Mouse (Mus musculus) hindbrain, embryonic 15.5 days (tissue): ENCODE data around the gene Fgfr2. TPM values are rescaled to one million over a fixed set of nuclear protein-coding genes. Genes with fewer than 3 reads are reported as not detected.

ENCODE experiments used
- ATAC-seq: fragments of 200-750 bp; cut with Nextera tagmentation; 2 replicates; pipeline ENCODE4 v1.8.0; 2017; ENCODE audit warnings: low read depth, moderate number of reproducible peaks, moderate TSS enrichment; ENCODE audit not compliant: low FRiP score
- H3K27ac ChIP-seq: fragments of 300-500 bp; sonication (generic); replicated peaks from 2 replicates; pipeline ENCODE4 v1.5.1; 2015; ENCODE audit warnings: mild to moderate bottlenecking, inconsistent platforms
- H3K27me3 ChIP-seq: fragments of 300-500 bp; sonication (generic); 2 replicates; pipeline ENCODE4 v1.6.1; 2015; ENCODE audit warnings: control low read depth, inconsistent platforms
- H3K36me3 ChIP-seq: fragments of 300-500 bp; sonication (generic); 2 replicates; pipeline ENCODE4 v1.6.1; 2015; ENCODE audit warnings: control low read depth, inconsistent platforms
- H3K4me1 ChIP-seq: fragments of 300-500 bp; sonication (generic); replicated peaks from 2 replicates; pipeline ENCODE4 v1.6.1; 2015; ENCODE audit warnings: control low read depth, inconsistent platforms
- H3K4me2 ChIP-seq: fragments of 300-500 bp; sonication (generic); 2 replicates; pipeline ENCODE4 v1.6.1; 2015; ENCODE audit warnings: moderate library complexity, mild to moderate bottlenecking, inconsistent platforms
- H3K4me3 ChIP-seq: fragments of 300-500 bp; sonication (generic); 2 replicates; pipeline ENCODE4 v1.5.1; 2015; ENCODE audit warnings: mild to moderate bottlenecking, inconsistent platforms
- H3K9ac ChIP-seq: fragments of 300-500 bp; sonication (generic); 2 replicates; pipeline ENCODE4 v1.6.1; 2015; ENCODE audit warnings: inconsistent platforms
- H3K9me3 ChIP-seq: fragments of 300-500 bp; sonication (generic); 2 replicates; pipeline ENCODE4 v1.6.1; 2016; ENCODE audit warnings: control low read depth, inconsistent platforms
- WGBS: fragments of 180-500 bp; shearing (Covaris S2); methylation state at CpG from one replicate; pipeline ENCODE4 v1.1.7; 2015; 5-methylcytosine and 5-hydroxymethylcytosine counted together
- polyA plus RNA-seq: library from polyadenylated mRNA; unstranded; fragments of >200 nt; fragmentation: Nextera tagmentation; extraction: Ambion mirVana; gene quantifications from 2 replicates; pipeline ENCODE4 v1.2.1, GENCODE M21; 2015

The Fgfr2 gene
- polyA plus RNA-seq, 1 experiment from 2014 or later = 28.5 TPM

GRCm38 (mm10) chr7:132600926-132601325 lies 522.2 kb downstream of the Fgfr2 start:
- no peak for ATAC-seq
- peaks cover 73% of the 10 kb centered on the region for H3K27me3 ChIP-seq
- H3K27ac ChIP-seq = no peak overlapping the region
- no peaks in the 10 kb centered on the region for H3K9me3 ChIP-seq
- H3K4me3 ChIP-seq = no peak overlapping the region
- H3K4me1 ChIP-seq = peaks cover 34% of the 10 kb centered on the region
- 12% methylated on average over 8 of the region's 8 CpGs for WGBS
- no peaks in the 10 kb centered on the region for H3K36me3 ChIP-seq
- H3K4me2 ChIP-seq = no peak overlapping the region
- H3K9ac ChIP-seq = no peak overlapping the region

- ATAC-seq = no peak
- 4% methylated on average over 9 of the region's 9 CpGs for WGBS
- peaks cover 78% of the 10 kb centered on the region for H3K27me3 ChIP-seq
Measured at GRCm38 (mm10) chr7:132600026-132600425, 523.1 kb downstream of the Fgfr2 start.

GRCm38 (mm10) chr7:132599071-132599975 lies 523.8 kb downstream of the Fgfr2 start, which contains the start of gene Nkx1-2:
TSS of gene Nkx1-2 (minus strand) at chr7:132599637.
- H3K36me3 ChIP-seq = no peaks in the 10 kb centered on the region
- no peak within 1 kb of the TSS for H3K27ac ChIP-seq
- peak; percentile 51; the same call in 1 of the 2 replicates for ATAC-seq
- peak within 1 kb of the TSS; percentile 9; the same call in 1 of the 2 replicates for H3K9ac ChIP-seq
- peak within 1 kb of the TSS; percentile 94 for H3K4me2 ChIP-seq
- H3K27me3 ChIP-seq = peaks cover 81% of the 10 kb centered on the region
- peak within 1 kb of the TSS; percentile 37 for H3K4me3 ChIP-seq
- H3K9me3 ChIP-seq = no peaks in the 10 kb centered on the region
- under 1% methylated on average over 50 of the region's 52 CpGs for WGBS
- peaks cover 34% of the 10 kb centered on the region for H3K4me1 ChIP-seq

More at GRCm38 (mm10) chr7:132600026-132600425, 523.1 kb downstream of the Fgfr2 start:
- peaks cover 34% of the 10 kb centered on the region for H3K4me1 ChIP-seq
- H3K4me3 ChIP-seq = peak overlapping the region; percentile 37
- peak overlapping the region; percentile 9; the same call in 1 of the 2 replicates for H3K9ac ChIP-seq
- peak overlapping the region; percentile 82 for H3K4me2 ChIP-seq
- no peaks in the 10 kb centered on the region for H3K9me3 ChIP-seq
- no peak overlapping the region for H3K27ac ChIP-seq
- H3K36me3 ChIP-seq = no peaks in the 10 kb centered on the region

GRCm38 (mm10) chr7:132597251-132598041 lies 525.7 kb downstream of the Fgfr2 start:
- Histone ChIP-seq H3K36me3 (no peaks in the 10 kb centered on the region), H3K9me3 (no peaks in the 10 kb centered on the region), H3K4me3 (peak overlapping the region; percentile 46), H3K27ac (no peak overlapping the region), H3K4me2 (peak overlapping the region; percentile 94), H3K27me3 (peaks cover 77% of the 10 kb centered on the region), H3K4me1 (peaks cover 34% of the 10 kb centered on the region), H3K9ac (peak overlapping the region; percentile 16)
- 0% methylated on average over 54 of the region's 60 CpGs for WGBS
- no peak for ATAC-seq

- WGBS = 12% methylated on average over 26 of the region's 26 CpGs
- peak overlapping the region; percentile 46 for H3K4me3 ChIP-seq
- peaks cover 34% of the 10 kb centered on the region for H3K4me1 ChIP-seq
- H3K36me3 ChIP-seq = no peaks in the 10 kb centered on the region
- H3K9me3 ChIP-seq = no peaks in the 10 kb centered on the region
- ATAC-seq = no peak
- peak overlapping the region; percentile 94 for H3K4me2 ChIP-seq
- H3K9ac ChIP-seq = peak overlapping the region; percentile 16; the same call in 1 of the 2 replicates
- H3K27me3 ChIP-seq = peaks cover 69% of the 10 kb centered on the region
- no peak overlapping the region for H3K27ac ChIP-seq
Measured at GRCm38 (mm10) chr7:132596557-132597250, 526.4 kb downstream of the Fgfr2 start.

- no peak for ATAC-seq
- Histone ChIP-seq H3K4me3 (no peak overlapping the region), H3K9me3 (no peaks in the 10 kb centered on the region), H3K27ac (no peak overlapping the region), H3K4me1 (peaks cover 34% of the 10 kb centered on the region), H3K9ac (no peak overlapping the region), H3K27me3 (peaks cover 60% of the 10 kb centered on the region), H3K4me2 (no peak overlapping the region), H3K36me3 (no peaks in the 10 kb centered on the region)
- WGBS = 88% methylated on average over 3 of the region's 3 CpGs
Measured at GRCm38 (mm10) chr7:132595787-132596186, 527.4 kb downstream of the Fgfr2 start.

GRCm38 (mm10) chr7:132594325-132594724 lies 528.8 kb downstream of the Fgfr2 start:
- H3K36me3 ChIP-seq = no peaks in the 10 kb centered on the region
- ATAC-seq = no peak
- no peak overlapping the region for H3K4me3 ChIP-seq
- no peak overlapping the region for H3K9ac ChIP-seq
- no peak overlapping the region for H3K4me2 ChIP-seq
- H3K27me3 ChIP-seq = peaks cover 47% of the 10 kb centered on the region
- peaks cover 26% of the 10 kb centered on the region for H3K4me1 ChIP-seq
- WGBS = 97% methylated on average over 2 of the region's 2 CpGs
- no peaks in the 10 kb centered on the region for H3K9me3 ChIP-seq
- H3K27ac ChIP-seq = no peak overlapping the region

GRCm38 (mm10) chr7:132593762-132594161 lies 529.4 kb downstream of the Fgfr2 start:
- no peak overlapping the region for H3K4me2 ChIP-seq
- H3K4me3 ChIP-seq = no peak overlapping the region
- peaks cover 20% of the 10 kb centered on the region for H3K4me1 ChIP-seq
- H3K27me3 ChIP-seq = peaks cover 41% of the 10 kb centered on the region
- 71% methylated on average over 2 of the region's 2 CpGs for WGBS
- H3K36me3 ChIP-seq = no peaks in the 10 kb centered on the region
- no peaks in the 10 kb centered on the region for H3K9me3 ChIP-seq
- no peak overlapping the region for H3K27ac ChIP-seq
- no peak for ATAC-seq
- H3K9ac ChIP-seq = no peak overlapping the region

- no peaks in the 10 kb centered on the region for H3K36me3 ChIP-seq
- H3K4me3 ChIP-seq = no peak overlapping the region
- H3K9me3 ChIP-seq = no peaks in the 10 kb centered on the region
- H3K27me3 ChIP-seq = peaks cover 4% of the 10 kb centered on the region; the same call in 1 of the 2 replicates
- no peaks in the 10 kb centered on the region for H3K4me1 ChIP-seq
- no peak for ATAC-seq
- no peak overlapping the region for H3K4me2 ChIP-seq
- 67% methylated on average over 5 of the region's 5 CpGs for WGBS
- no peak overlapping the region for H3K9ac ChIP-seq
- no peak overlapping the region for H3K27ac ChIP-seq
Measured at GRCm38 (mm10) chr7:132589610-132590009, 533.5 kb downstream of the Fgfr2 start.

- no peaks in the 10 kb centered on the region for H3K4me1 ChIP-seq
- H3K4me3 ChIP-seq = no peak overlapping the region
- H3K9me3 ChIP-seq = no peaks in the 10 kb centered on the region
- no peaks in the 10 kb centered on the region for H3K36me3 ChIP-seq
- no peak for ATAC-seq
- no peak overlapping the region for H3K27ac ChIP-seq
- WGBS = 80% methylated on average over 5 of the region's 5 CpGs
- H3K27me3 ChIP-seq = no peaks in the 10 kb centered on the region
- no peak overlapping the region for H3K4me2 ChIP-seq
- H3K9ac ChIP-seq = no peak overlapping the region
Measured at GRCm38 (mm10) chr7:132587167-132587566, 536.0 kb downstream of the Fgfr2 start.

- Histone ChIP-seq H3K4me3 (no peak overlapping the region), H3K9me3 (no peaks in the 10 kb centered on the region), H3K4me2 (no peak overlapping the region), H3K4me1 (no peaks in the 10 kb centered on the region), H3K9ac (no peak overlapping the region), H3K36me3 (no peaks in the 10 kb centered on the region), H3K27ac (no peak overlapping the region), H3K27me3 (no peaks in the 10 kb centered on the region)
- no peak for ATAC-seq
- 69% methylated on average over 3 of the region's 3 CpGs for WGBS
Measured at GRCm38 (mm10) chr7:132585695-132586491, 537.3 kb downstream of the Fgfr2 start.
